15 mouse cellular contexts compared by ENCODE assay signal in the genomic region with DNA sequence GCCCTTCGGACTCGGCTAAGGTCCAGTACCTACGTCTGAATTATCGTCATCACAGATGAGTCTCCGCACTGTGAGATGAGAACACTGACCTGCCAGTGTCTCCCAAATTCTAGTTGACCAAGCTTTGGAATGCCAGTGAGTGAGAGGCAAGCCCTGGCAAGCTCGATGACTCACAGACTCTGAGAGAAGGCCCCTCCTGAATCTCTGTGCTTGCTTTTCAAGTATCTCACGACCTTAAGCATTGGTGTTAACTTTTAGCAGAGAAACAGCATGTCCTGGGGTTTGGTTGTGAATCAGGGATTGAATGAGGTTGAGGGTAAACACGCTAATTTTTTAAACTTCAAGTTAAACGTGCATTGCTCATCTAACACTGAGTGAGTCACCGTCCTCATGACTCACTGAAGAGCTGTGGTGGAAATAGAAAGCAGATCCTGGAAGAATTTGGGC. TPM values are rescaled to one million over a fixed set of nuclear protein-coding genes. Genes with fewer than 3 reads are reported as not detected.
A peak's percentile ranks its signal among the peaks of the same experiment; 100 is the strongest.
DNase-seq lines count a peak whose midpoint lies in the region; ATAC-seq and TF ChIP-seq lines count a peak whose summit lies in the region.
"Had no signal": no experiment of that assay in that cellular context is flagged by ENCODE, and none has a peak within 500 bp of the region (broad histone marks: within the 10 kb centered on the region; RNA-seq: fewer than 3 reads in every experiment).

No protein-coding gene starts in this region.

- peak; percentile 45 for DNase-seq in lung, postnatal 0 days (ENCODE audit: low spot score)
- DNase-seq in lung, postnatal 25 days (ENCODE audit: low spot score): no peak
- DNase-seq in NIH3T3 (ENCODE audit: low read depth): peak; percentile 86
- no peak for DNase-seq in retina, postnatal 1 day
- DNase-seq: cerebellum, adult 9-10 months; gastrocnemius, postnatal 36 days; kidney, adult 8-10 months had no signal

- no peak for TF ChIP-seq CTCF in lung, postnatal 0 days (IDR thresholded peaks at IDR 0.05)
- TF ChIP-seq CTCF in bone marrow macrophage, adult 2 months (IDR thresholded peaks at IDR 0.05; ENCODE audit: low read depth, low read length): no peak

- H3K4me1 ChIP-seq in lung, postnatal 0 days (ENCODE audit: insufficient read depth, low read depth, low read length): no peaks in the 10 kb centered on the region
- peaks cover 30% of the 10 kb centered on the region for H3K4me1 ChIP-seq in bone marrow macrophage, adult 2 months (ENCODE audit: control insufficient read depth, insufficient read depth, low read length)
- no peaks in the 10 kb centered on the region for H3K4me1 ChIP-seq in stomach, embryonic 16.5 days (ENCODE audit: control insufficient read depth, insufficient read depth, low read length)
- no peaks in the 10 kb centered on the region for H3K4me1 ChIP-seq in neural tube, embryonic 15.5 days
- no peaks in the 10 kb centered on the region for H3K4me1 ChIP-seq in liver, embryonic 12.5 days
- H3K4me1 ChIP-seq: forebrain, embryonic 13.5 days had no signal

- peak; percentile 60; the same call in 1 of the 2 replicates for TF ChIP-seq EP300 in lung, postnatal 0 days (IDR thresholded peaks at IDR 0.05)

- WGBS in lung, postnatal 0 days: 71% methylated on average over 10 of the region's 10 CpGs
- 64% methylated on average over 10 of the region's 10 CpGs for WGBS in stomach, embryonic 16.5 days
- 86% methylated on average over 10 of the region's 10 CpGs for WGBS in neural tube, embryonic 15.5 days
- 66% methylated on average over 10 of the region's 10 CpGs for WGBS in liver, embryonic 12.5 days (ENCODE audit: insufficient replicate concordance)

- H3K36me3 ChIP-seq in lung, postnatal 0 days (ENCODE audit: insufficient read depth, low read length): no peaks in the 10 kb centered on the region
- H3K36me3 ChIP-seq in stomach, embryonic 16.5 days (ENCODE audit: control insufficient read depth, insufficient read depth, low read length): no peaks in the 10 kb centered on the region
- no peaks in the 10 kb centered on the region for H3K36me3 ChIP-seq in neural tube, embryonic 15.5 days
- H3K36me3 ChIP-seq in liver, embryonic 12.5 days: no peaks in the 10 kb centered on the region
- H3K36me3 ChIP-seq: G1E had no signal

- ATAC-seq in lung, postnatal 0 days: peak; percentile 58
- ATAC-seq in stomach, embryonic 16.5 days (ENCODE audit: insufficient read depth, low FRiP score): peak; percentile 53; the same call in 1 of the 2 replicates
- no peak for ATAC-seq in neural tube, embryonic 15.5 days (ENCODE audit: low FRiP score)
- no peak for ATAC-seq in liver, embryonic 12.5 days
- ATAC-seq: forebrain, embryonic 13.5 days; hindbrain, embryonic 16.5 days had no signal

- no peak overlapping the region for H3K9ac ChIP-seq in lung, postnatal 0 days (replicated peaks; ENCODE audit: low read depth)
- no peak overlapping the region for H3K9ac ChIP-seq in stomach, embryonic 16.5 days (ENCODE audit: low read length)
- no peak overlapping the region for H3K9ac ChIP-seq in neural tube, embryonic 15.5 days (replicated peaks)
- H3K9ac ChIP-seq in liver, embryonic 12.5 days: no peak overlapping the region
- H3K9ac ChIP-seq: forebrain, embryonic 13.5 days; liver, embryonic 14.5 days had no signal

- H3K27ac ChIP-seq in lung, postnatal 0 days (ENCODE audit: low read length): no peak overlapping the region
- peak overlapping the region; percentile 95 for H3K27ac ChIP-seq in bone marrow macrophage, adult 2 months (ENCODE audit: insufficient read depth, low read depth, low read length)
- H3K27ac ChIP-seq in stomach, embryonic 16.5 days (ENCODE audit: low read length): peak overlapping the region; percentile 77
- H3K27ac ChIP-seq in neural tube, embryonic 15.5 days (replicated peaks): no peak overlapping the region
- H3K27ac ChIP-seq in liver, embryonic 12.5 days: no peak overlapping the region
- H3K27ac ChIP-seq: forebrain, embryonic 13.5 days; liver, embryonic 14.5 days had no signal

- H3K4me3 ChIP-seq in lung, postnatal 0 days (ENCODE audit: low read depth, low read length): no peak overlapping the region
- H3K4me3 ChIP-seq in bone marrow macrophage, adult 2 months (ENCODE audit: insufficient read depth, low read length): peak overlapping the region; percentile 21; the same call in 1 of the 2 replicates
- no peak overlapping the region for H3K4me3 ChIP-seq in stomach, embryonic 16.5 days (replicated peaks; ENCODE audit: low read length)
- H3K4me3 ChIP-seq in neural tube, embryonic 15.5 days (replicated peaks): no peak overlapping the region
- H3K4me3 ChIP-seq in liver, embryonic 12.5 days: no peak overlapping the region
- H3K4me3 ChIP-seq: forebrain, embryonic 13.5 days had no signal

- H3K9me3 ChIP-seq in lung, postnatal 0 days (ENCODE audit: low read length): no peaks in the 10 kb centered on the region
- H3K9me3 ChIP-seq in stomach, embryonic 16.5 days (replicated peaks; ENCODE audit: control insufficient read depth, low read length): no peaks in the 10 kb centered on the region
- H3K9me3 ChIP-seq in neural tube, embryonic 15.5 days (replicated peaks): no peaks in the 10 kb centered on the region
- no peaks in the 10 kb centered on the region for H3K9me3 ChIP-seq in liver, embryonic 12.5 days (replicated peaks)
- H3K9me3 ChIP-seq: forebrain, embryonic 13.5 days; G1E had no signal

- TF ChIP-seq POLR2A in bone marrow macrophage, adult 2 months (IDR thresholded peaks at IDR 0.05; ENCODE audit: borderline replicate concordance, low read depth, low read length): no peak

- H3K27me3 ChIP-seq in lung, postnatal 0 days (replicated peaks; ENCODE audit: insufficient read depth, low read length): no peaks in the 10 kb centered on the region
- H3K27me3 ChIP-seq in stomach, embryonic 16.5 days (ENCODE audit: control insufficient read depth, insufficient read depth, low read length): no peaks in the 10 kb centered on the region
- H3K27me3 ChIP-seq in neural tube, embryonic 15.5 days (replicated peaks): no peaks in the 10 kb centered on the region
- H3K27me3 ChIP-seq in liver, embryonic 12.5 days (replicated peaks): no peaks in the 10 kb centered on the region
- H3K27me3 ChIP-seq: forebrain, embryonic 13.5 days had no signal

- H3K4me2 ChIP-seq in lung, postnatal 0 days (replicated peaks; ENCODE audit: low read depth, low read length): no peak overlapping the region
- H3K4me2 ChIP-seq in stomach, embryonic 16.5 days (ENCODE audit: low read depth, low read length): no peak overlapping the region
- H3K4me2 ChIP-seq in neural tube, embryonic 15.5 days: no peak overlapping the region
- no peak overlapping the region for H3K4me2 ChIP-seq in liver, embryonic 12.5 days
- H3K4me2 ChIP-seq: forebrain, embryonic 13.5 days had no signal

RNA-seq across cellular contexts. Expression of a gene that starts 8.0 kb away (rescaled TPM):
- polyA plus RNA-seq in lung, postnatal 0 days (2015; fragmentation: Nextera tagmentation; extraction: Ambion mirVana): 2.7 TPM in 2 replicates
- polyA plus RNA-seq in bone marrow macrophage, adult 2 months (2012; ENCODE audit: insufficient read depth, insufficient read length, missing spikeins): 2.8 and 4.1 TPM in 2 replicates
- polyA plus RNA-seq in stomach, embryonic 16.5 days (2015; fragmentation: Nextera tagmentation; extraction: Ambion mirVana): 13.6 and 14.1 TPM in 2 replicates
- 1.2 and 3.0 TPM in 2 replicates for polyA plus RNA-seq in neural tube, embryonic 15.5 days (2015; fragmentation: Nextera tagmentation; extraction: Ambion mirVana)
- 0.38 and 0.50 TPM in 2 replicates for polyA plus RNA-seq in liver, embryonic 12.5 days (2016; fragmentation: Nextera tagmentation; extraction: Ambion mirVana)

RNA-seq across cellular contexts. Expression of a gene that starts 35.5 kb away (rescaled TPM):
- 19.9 TPM in 2 replicates for polyA plus RNA-seq in lung, postnatal 0 days (2015; fragmentation: Nextera tagmentation; extraction: Ambion mirVana)
- polyA plus RNA-seq in bone marrow macrophage, adult 2 months (2012; ENCODE audit: insufficient read depth, insufficient read length, missing spikeins): 44.2 and 46.5 TPM in 2 replicates
- 21.4 and 23.2 TPM in 2 replicates for polyA plus RNA-seq in stomach, embryonic 16.5 days (2015; fragmentation: Nextera tagmentation; extraction: Ambion mirVana)
- polyA plus RNA-seq in neural tube, embryonic 15.5 days (2015; fragmentation: Nextera tagmentation; extraction: Ambion mirVana): 15.2 and 17.0 TPM in 2 replicates
- 5.6 and 6.0 TPM in 2 replicates for polyA plus RNA-seq in liver, embryonic 12.5 days (2016; fragmentation: Nextera tagmentation; extraction: Ambion mirVana)

Comparison
In these comparisons a context has a peak if more than half of its experiments do, and no peak if none do; other contexts are left out.
1. DNase-seq: peak in lung, postnatal 0 days (single experiment) and NIH3T3 (single experiment); none in lung, postnatal 25 days (single experiment) and retina, postnatal 1 day (single experiment).
2. ATAC-seq: peak in lung, postnatal 0 days (single experiment) and stomach, embryonic 16.5 days (single experiment); none in neural tube, embryonic 15.5 days (single experiment) and liver, embryonic 12.5 days (single experiment).
3. H3K27ac ChIP-seq: peak in bone marrow macrophage, adult 2 months (single experiment) and stomach, embryonic 16.5 days (single experiment); none in lung, postnatal 0 days (single experiment), neural tube, embryonic 15.5 days (single experiment) and liver, embryonic 12.5 days (single experiment).